Mouse (Mus musculus): ENCODE results near the gene Dapk3. TPM values are rescaled to one million over a fixed set of nuclear protein-coding genes. Genes with fewer than 3 reads are reported as not detected.
"Not testable (repeated sequence)": the region's sequence is repeated elsewhere in the genome, so short reads cannot be mapped to it uniquely, and the experiment has no call there.

Gene Dapk3
- polyA plus RNA-seq, 1 experiment from 2014 or later, result 32.4 TPM

- Histone ChIP-seq H3K36me3 (ENCODE audit: control insufficient read depth, insufficient read depth, low read length) (peaks cover 41% of the 10 kb centered on the region), H3K4me1 (ENCODE audit: control insufficient read depth, insufficient read depth, low read length) (peaks cover 40% of the 10 kb centered on the region)
- H3K27me3 ChIP-seq (ENCODE audit: control insufficient read depth, insufficient read depth, low read length); ATAC-seq (ENCODE audit: insufficient read depth, low FRiP score); H3K27ac ChIP-seq (ENCODE audit: low read length); H3K9me3 ChIP-seq (replicated peaks; ENCODE audit: control insufficient read depth, low read length); H3K4me2 ChIP-seq (ENCODE audit: low read depth, low read length); H3K9ac ChIP-seq (ENCODE audit: low read length); H3K4me3 ChIP-seq (replicated peaks; ENCODE audit: low read length): not testable (repeated sequence)
- 74% methylated on average over 12 of the region's 12 CpGs for WGBS
Observed at GRCm38 (mm10) chr10:81181860-81182259, 945 bp upstream of the Dapk3 start.

- peaks cover 27% of the 10 kb centered on the region for H3K4me1 ChIP-seq (ENCODE audit: control insufficient read depth, insufficient read depth, low read length)
- peaks cover 37% of the 10 kb centered on the region for H3K36me3 ChIP-seq (ENCODE audit: control insufficient read depth, insufficient read depth, low read length)
- peak within 1 kb of the TSS; percentile 82 for H3K4me3 ChIP-seq (replicated peaks; ENCODE audit: low read length)
- no peaks in the 10 kb centered on the region for H3K27me3 ChIP-seq (ENCODE audit: control insufficient read depth, insufficient read depth, low read length)
- H3K9me3 ChIP-seq (replicated peaks; ENCODE audit: control insufficient read depth, low read length), result no peaks in the 10 kb centered on the region
- ATAC-seq (ENCODE audit: insufficient read depth, low FRiP score), result no peak
- WGBS, result 86% methylated on average over 5 of the region's 5 CpGs
- peak within 1 kb of the TSS; percentile 84 for H3K9ac ChIP-seq (ENCODE audit: low read length)
- peak within 1 kb of the TSS; percentile 85 for H3K4me2 ChIP-seq (ENCODE audit: low read depth, low read length)
- peak within 1 kb of the TSS; percentile 93 for H3K27ac ChIP-seq (ENCODE audit: low read length)
Observed at GRCm38 (mm10) chr10:81183805-81184204, 1.0 kb downstream of the Dapk3 start, which contains the start of gene 4930442H23Rik. TSS of gene 4930442H23Rik (minus strand) at chr10:81183849.

- no peaks in the 10 kb centered on the region for H3K27me3 ChIP-seq (ENCODE audit: control insufficient read depth, insufficient read depth, low read length)
- H3K4me3 ChIP-seq (replicated peaks; ENCODE audit: low read length), result no peak overlapping the region
- H3K9ac ChIP-seq (ENCODE audit: low read length), result 0 out of 2 replicates have a peak overlapping the region, but pooled peaks have one; percentile 84
- 10% methylated on average over 4 of the region's 4 CpGs for WGBS
- ATAC-seq (ENCODE audit: insufficient read depth, low FRiP score), result peak; percentile 23; the same call in 1 of the 2 replicates
- H3K9me3 ChIP-seq (replicated peaks; ENCODE audit: control insufficient read depth, low read length), result no peaks in the 10 kb centered on the region
- H3K4me2 ChIP-seq (ENCODE audit: low read depth, low read length), result peak overlapping the region; percentile 85; the same call in 1 of the 2 replicates
- peaks cover 24% of the 10 kb centered on the region for H3K4me1 ChIP-seq (ENCODE audit: control insufficient read depth, insufficient read depth, low read length)
- peaks cover 28% of the 10 kb centered on the region for H3K36me3 ChIP-seq (ENCODE audit: control insufficient read depth, insufficient read depth, low read length)
- peak overlapping the region; percentile 91 for H3K27ac ChIP-seq (ENCODE audit: low read length)
Observed at GRCm38 (mm10) chr10:81184765-81185164, 2.0 kb downstream of the Dapk3 start.

- Histone ChIP-seq H3K27me3 (ENCODE audit: control insufficient read depth, insufficient read depth, low read length) (no peaks in the 10 kb centered on the region), H3K36me3 (ENCODE audit: control insufficient read depth, insufficient read depth, low read length) (0 out of 2 replicates have a peak, but pooled peaks cover 10% of the 10 kb centered on the region), H3K4me1 (ENCODE audit: control insufficient read depth, insufficient read depth, low read length) (peaks cover 32% of the 10 kb centered on the region), H3K4me3 (replicated peaks; ENCODE audit: low read length) (no peak overlapping the region), H3K4me2 (ENCODE audit: low read depth, low read length) (no peak overlapping the region), H3K9me3 (replicated peaks; ENCODE audit: control insufficient read depth, low read length) (no peaks in the 10 kb centered on the region), H3K27ac (ENCODE audit: low read length) (no peak overlapping the region), H3K9ac (ENCODE audit: low read length) (no peak overlapping the region)
- no peak for ATAC-seq (ENCODE audit: insufficient read depth, low FRiP score)
- 94% methylated on average over 9 of the region's 9 CpGs for WGBS
Observed at GRCm38 (mm10) chr10:81187161-81187560, 4.4 kb downstream of the Dapk3 start.

DNA sequence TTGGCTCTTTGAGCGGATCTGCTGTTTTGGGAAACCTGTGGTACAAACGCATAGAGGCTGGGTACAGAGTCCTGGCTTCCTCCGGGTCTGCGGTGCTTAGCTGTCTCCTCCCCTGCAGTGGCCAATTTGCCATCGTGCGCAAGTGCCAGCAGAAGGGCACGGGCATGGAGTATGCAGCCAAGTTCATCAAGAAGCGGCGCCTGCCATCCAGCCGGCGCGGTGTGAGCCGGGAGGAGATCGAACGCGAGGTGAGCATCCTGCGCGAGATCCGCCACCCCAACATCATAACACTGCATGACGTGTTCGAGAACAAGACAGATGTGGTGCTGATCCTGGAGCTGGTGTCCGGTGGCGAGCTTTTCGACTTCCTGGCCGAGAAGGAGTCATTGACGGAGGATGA is 7.0 kb downstream of the Dapk3 start:
- Histone ChIP-seq H3K27ac (ENCODE audit: low read length) (no peak overlapping the region), H3K4me3 (replicated peaks; ENCODE audit: low read length) (no peak overlapping the region), H3K4me1 (ENCODE audit: control insufficient read depth, insufficient read depth, low read length) (peaks cover 36% of the 10 kb centered on the region), H3K9ac (ENCODE audit: low read length) (no peak overlapping the region), H3K27me3 (ENCODE audit: control insufficient read depth, insufficient read depth, low read length) (no peaks in the 10 kb centered on the region; the same call in 1 of the 2 replicates), H3K4me2 (ENCODE audit: low read depth, low read length) (no peak overlapping the region), H3K36me3 (ENCODE audit: control insufficient read depth, insufficient read depth, low read length) (0 out of 2 replicates have a peak, but pooled peaks cover 10% of the 10 kb centered on the region), H3K9me3 (replicated peaks; ENCODE audit: control insufficient read depth, low read length) (no peaks in the 10 kb centered on the region)
- ATAC-seq (ENCODE audit: insufficient read depth, low FRiP score), result no peak
- 75% methylated on average over 26 of the region's 26 CpGs for WGBS

GRCm38 (mm10) chr10:81190236-81190911 is 7.6 kb downstream of the Dapk3 start:
- H3K4me1 ChIP-seq (ENCODE audit: control insufficient read depth, insufficient read depth, low read length), result peaks cover 32% of the 10 kb centered on the region
- WGBS, result 70% methylated on average over 31 of the region's 31 CpGs
- no peak for ATAC-seq (ENCODE audit: insufficient read depth, low FRiP score)
- H3K4me2 ChIP-seq (ENCODE audit: low read depth, low read length), result no peak overlapping the region
- H3K9me3 ChIP-seq (replicated peaks; ENCODE audit: control insufficient read depth, low read length), result no peaks in the 10 kb centered on the region
- H3K27ac ChIP-seq (ENCODE audit: low read length), result no peak overlapping the region; the same call in 1 of the 2 replicates
- H3K36me3 ChIP-seq (ENCODE audit: control insufficient read depth, insufficient read depth, low read length), result 0 out of 2 replicates have a peak, but pooled peaks cover 10% of the 10 kb centered on the region
- peaks cover 4% of the 10 kb centered on the region for H3K27me3 ChIP-seq (ENCODE audit: control insufficient read depth, insufficient read depth, low read length)
- no peak overlapping the region for H3K4me3 ChIP-seq (replicated peaks; ENCODE audit: low read length)
- H3K9ac ChIP-seq (ENCODE audit: low read length), result no peak overlapping the region; the same call in 1 of the 2 replicates

DNA sequence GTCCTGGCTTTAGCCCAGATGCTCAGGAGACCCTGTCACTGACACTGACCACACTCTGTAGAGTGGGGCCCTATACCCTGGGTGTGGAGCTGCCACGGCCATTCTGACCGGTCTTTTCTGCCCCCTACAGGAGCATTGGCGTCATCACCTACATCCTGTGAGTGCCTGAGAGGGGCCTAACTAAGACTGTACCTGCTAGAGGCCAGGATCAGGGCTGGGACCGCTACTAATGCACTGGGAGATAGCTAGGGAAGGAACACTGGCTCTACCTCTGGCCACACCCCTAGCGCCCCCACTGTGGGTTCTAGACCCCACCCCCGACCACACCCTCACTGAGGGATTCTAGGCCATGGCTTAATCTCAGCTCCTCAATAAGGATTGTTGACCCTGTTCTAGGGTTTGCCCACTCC is 8.1 kb downstream of the Dapk3 start:
- 61% methylated on average over 6 of the region's 6 CpGs for WGBS
- Histone ChIP-seq H3K4me3 (replicated peaks; ENCODE audit: low read length) (no peak overlapping the region), H3K36me3 (ENCODE audit: control insufficient read depth, insufficient read depth, low read length) (0 out of 2 replicates have a peak, but pooled peaks cover 10% of the 10 kb centered on the region), H3K9ac (ENCODE audit: low read length) (no peak overlapping the region; the same call in 1 of the 2 replicates), H3K27ac (ENCODE audit: low read length) (peak overlapping the region; percentile 92), H3K4me1 (ENCODE audit: control insufficient read depth, insufficient read depth, low read length) (peaks cover 32% of the 10 kb centered on the region), H3K27me3 (ENCODE audit: control insufficient read depth, insufficient read depth, low read length) (peaks cover 6% of the 10 kb centered on the region), H3K4me2 (ENCODE audit: low read depth, low read length) (no peak overlapping the region), H3K9me3 (replicated peaks; ENCODE audit: control insufficient read depth, low read length) (no peaks in the 10 kb centered on the region)
- ATAC-seq (ENCODE audit: insufficient read depth, low FRiP score), result no peak

GRCm38 (mm10) chr10:81191342-81191982 is 8.7 kb downstream of the Dapk3 start:
- H3K9ac ChIP-seq (ENCODE audit: low read length), result peak overlapping the region; percentile 93; the same call in 1 of the 2 replicates
- no peaks in the 10 kb centered on the region for H3K9me3 ChIP-seq (replicated peaks; ENCODE audit: control insufficient read depth, low read length)
- 0 out of 2 replicates have a peak, but pooled peaks cover 10% of the 10 kb centered on the region for H3K36me3 ChIP-seq (ENCODE audit: control insufficient read depth, insufficient read depth, low read length)
- H3K27me3 ChIP-seq (ENCODE audit: control insufficient read depth, insufficient read depth, low read length), result peaks cover 6% of the 10 kb centered on the region
- no peak for ATAC-seq (ENCODE audit: insufficient read depth, low FRiP score)
- H3K4me3 ChIP-seq (replicated peaks; ENCODE audit: low read length), result peak overlapping the region; percentile 65; the same call in 1 of the 2 replicates
- H3K4me2 ChIP-seq (ENCODE audit: low read depth, low read length), result peak overlapping the region; percentile 98
- 81% methylated on average over 18 of the region's 18 CpGs for WGBS
- peak overlapping the region; percentile 92 for H3K27ac ChIP-seq (ENCODE audit: low read length)
- H3K4me1 ChIP-seq (ENCODE audit: control insufficient read depth, insufficient read depth, low read length), result peaks cover 32% of the 10 kb centered on the region
